Mouse (Mus musculus) c-Kit-positive CD71-negative TER-119-negative erythroid progenitor cells, embryonic 14.5 days (primary cell): ENCODE measurements at regions not wholly inside any gene's neighbourhood (a gene's known extent, or its start where the extent isn't known, plus 50 kb on each side); places are given as distances from the start of the nearest gene placed in this dataset.

ENCODE experiments used
- DNase-seq: peaks from one replicate; pipeline ENCODE4 v3.0.0-alpha.2; 2013; ENCODE audit warnings: low read depth

DNA sequence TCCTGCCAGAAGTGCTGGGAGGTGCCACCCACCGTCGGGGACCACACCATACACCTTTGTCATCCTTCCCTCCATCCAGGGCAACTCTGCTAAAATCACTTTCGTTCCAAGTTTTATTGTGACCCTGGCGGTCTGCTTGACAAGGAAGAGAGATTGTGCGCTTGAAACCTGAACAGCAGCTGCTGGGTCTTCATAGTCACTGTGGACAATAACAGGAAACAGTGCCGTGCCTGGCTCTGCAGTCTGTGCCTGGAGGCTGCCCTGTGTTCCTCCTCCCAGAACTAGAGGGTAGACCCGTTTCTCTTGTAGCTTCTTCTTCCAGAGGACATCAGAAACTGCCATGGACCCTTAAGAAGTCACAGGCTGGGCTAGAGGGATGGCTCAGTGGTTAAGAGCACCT, 152.2 kb upstream of the Nfe2l3 start:
- DNase-seq, result no peak

GRCm38 (mm10) chr6:51283916-51284706, 148.4 kb upstream of the Nfe2l3 start:
- DNase-seq, result no peak

DNA sequence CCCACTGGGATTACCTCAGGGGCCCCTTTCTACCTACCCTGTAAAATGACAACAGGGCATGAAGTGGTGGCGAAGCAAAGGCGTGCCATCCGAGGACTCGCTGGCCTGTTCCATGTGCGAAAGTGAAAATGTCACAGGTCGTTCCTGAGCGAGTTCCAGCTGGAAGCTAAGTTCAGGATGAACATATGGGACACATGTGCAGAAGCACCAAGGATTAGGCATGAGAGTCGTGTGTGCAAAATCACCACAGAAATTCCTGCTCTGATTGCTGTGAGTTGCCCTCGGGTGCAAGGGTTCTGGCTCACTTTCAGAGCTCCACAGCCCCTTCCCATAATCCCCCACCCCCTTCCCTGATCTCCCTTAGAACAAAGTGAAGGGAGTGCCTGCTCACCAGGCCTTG, 147.6 kb upstream of the Nfe2l3 start:
- DNase-seq, result no peak

DNA sequence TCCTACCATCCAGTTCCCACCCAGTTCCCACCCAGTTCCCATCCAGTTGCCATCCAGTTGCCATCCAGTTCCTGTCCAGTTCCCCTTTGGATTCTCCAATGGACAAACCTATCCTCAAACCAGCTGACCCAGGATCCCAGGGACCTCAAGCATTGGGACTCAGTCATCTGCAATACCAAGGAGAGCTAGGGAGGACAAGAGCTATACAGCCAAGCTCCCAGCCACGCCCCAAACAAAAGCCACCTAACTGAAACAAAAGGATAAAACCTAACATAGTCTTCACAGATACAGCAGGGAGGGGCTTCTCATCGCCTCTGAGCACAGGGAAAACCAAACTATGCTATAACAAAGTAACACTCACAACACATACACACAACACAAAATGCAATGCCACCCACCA, 145.6 kb upstream of the Nfe2l3 start:
- DNase-seq, result no peak

DNA sequence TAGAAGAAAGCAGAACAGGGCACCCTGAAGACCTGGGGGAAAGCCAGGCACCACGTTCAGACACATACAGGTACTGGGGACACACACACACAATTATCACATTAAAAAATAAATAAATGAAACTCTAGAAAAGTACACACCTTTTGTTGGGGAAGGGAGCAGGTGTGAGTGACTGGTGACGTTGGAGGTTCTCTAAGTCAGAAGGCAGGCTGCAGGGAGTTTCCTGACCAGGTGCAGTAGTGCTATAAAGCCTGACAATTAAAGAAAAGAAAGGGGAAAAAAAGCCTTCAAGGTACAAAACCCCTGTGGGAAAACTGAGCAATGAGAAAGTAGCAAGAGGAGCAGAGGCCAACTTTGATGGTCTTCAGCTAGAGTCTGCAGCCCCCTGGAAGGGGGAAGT, 145.1 kb upstream of the Nfe2l3 start:
- DNase-seq, result no peak

GRCm38 (mm10) chr6:51287807-51288206, 144.7 kb upstream of the Nfe2l3 start:
- DNase-seq, result no peak

DNA sequence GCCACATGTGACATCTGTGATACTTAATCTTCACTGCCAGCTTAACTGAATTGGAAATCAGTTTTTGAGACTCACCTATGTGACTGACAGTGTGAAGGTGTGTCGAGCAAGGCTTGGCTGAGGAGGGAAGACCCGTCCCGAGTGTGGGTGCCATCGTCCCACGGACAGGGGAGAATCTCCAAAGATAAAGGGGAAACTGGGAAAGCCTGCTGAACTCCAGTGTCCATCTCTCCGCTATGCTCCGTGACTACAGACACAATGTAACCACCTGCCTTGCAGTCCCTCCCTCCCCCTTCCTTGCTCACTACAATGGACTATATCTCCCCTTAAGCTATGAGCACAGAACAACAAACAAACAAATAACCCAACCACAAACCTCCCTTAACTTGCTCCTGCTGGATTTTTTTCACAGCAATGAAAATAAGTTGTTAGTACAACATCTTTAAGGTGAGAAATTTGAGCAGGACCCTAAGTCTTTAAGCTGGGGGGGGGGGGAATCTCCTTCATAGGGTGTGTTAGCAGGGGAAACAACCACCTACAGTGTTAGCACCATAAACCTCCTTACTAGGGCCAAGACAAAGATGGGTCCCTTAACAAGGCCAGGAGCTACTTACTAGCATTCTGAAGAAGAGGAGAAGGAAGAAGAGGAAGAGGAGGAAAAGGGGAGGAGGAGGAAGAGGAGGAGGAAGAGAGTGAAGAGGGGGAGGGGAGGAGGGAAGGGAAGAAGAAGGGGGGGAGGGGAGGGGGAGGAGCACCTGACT, 144.0 kb upstream of the Nfe2l3 start:
- no peak for DNase-seq

- no peak for DNase-seq
Measured at GRCm38 (mm10) chr6:51289067-51289725, 143.3 kb upstream of the Nfe2l3 start.

GRCm38 (mm10) chr6:51300694-51301417, 131.6 kb upstream of the Nfe2l3 start:
- DNase-seq, result no peak

- no peak for DNase-seq
Measured at GRCm38 (mm10) chr6:51301831-51302230, 130.6 kb upstream of the Nfe2l3 start.

GRCm38 (mm10) chr6:51302240-51302639, 130.2 kb upstream of the Nfe2l3 start:
- DNase-seq, result no peak

DNA sequence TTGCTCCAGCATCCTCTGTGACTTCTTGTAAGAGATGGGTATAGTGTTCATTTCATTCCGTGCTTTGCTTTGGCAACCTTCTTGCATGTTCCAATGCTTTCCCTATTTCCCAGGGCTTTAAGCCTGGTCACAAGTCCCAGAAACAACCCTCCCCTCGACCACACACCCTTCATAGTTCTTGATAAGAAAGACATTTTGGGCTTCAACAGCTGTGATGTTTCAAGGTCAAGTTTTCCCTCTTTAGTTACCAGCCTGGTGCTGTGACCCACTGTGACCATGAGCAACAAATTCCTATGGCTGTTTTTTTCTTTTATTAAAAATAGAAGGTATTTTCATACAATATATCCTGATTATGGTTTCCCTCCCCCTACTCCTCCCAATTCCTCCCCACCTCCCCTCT, 114.1 kb upstream of the Nfe2l3 start:
- DNase-seq, result no peak

GRCm38 (mm10) chr6:51320019-51320418, 112.5 kb upstream of the Nfe2l3 start:
- no peak for DNase-seq

GRCm38 (mm10) chr6:51320676-51321419, 111.6 kb upstream of the Nfe2l3 start:
- DNase-seq, result no peak

DNA sequence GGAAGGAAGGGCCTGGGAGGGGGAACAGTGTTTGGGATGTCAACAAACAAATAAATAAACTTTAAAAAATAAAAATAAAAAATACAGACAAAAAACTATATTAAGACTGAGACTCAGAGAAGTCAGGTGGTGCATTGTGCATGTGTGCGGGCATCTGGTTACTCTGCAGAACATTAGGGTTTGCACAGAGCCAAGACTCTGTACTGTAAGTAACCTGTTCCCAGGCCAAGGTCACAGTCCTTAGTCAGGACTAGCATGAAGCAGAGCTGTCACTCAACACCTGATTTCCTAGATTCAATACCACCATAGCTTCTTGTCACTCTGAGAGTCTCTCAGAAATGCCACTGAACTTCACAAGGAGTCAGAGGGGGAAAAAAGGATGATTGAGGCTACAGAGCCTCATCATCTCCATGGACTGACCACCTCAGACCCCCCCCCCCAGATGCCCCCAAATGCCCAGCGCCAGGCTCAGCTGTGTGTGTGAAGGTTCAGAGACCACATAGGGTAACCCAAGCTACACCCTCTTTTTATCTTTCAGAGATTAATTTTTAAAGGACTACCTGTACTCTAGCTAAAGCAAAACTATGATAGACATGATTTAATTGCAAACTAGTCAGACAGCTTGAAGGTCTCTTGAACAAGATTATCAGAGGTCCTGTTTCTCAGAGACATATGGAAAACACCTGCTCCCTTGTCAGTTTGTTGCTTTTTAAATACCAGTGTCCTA, 106.2 kb upstream of the Nfe2l3 start:
- no peak for DNase-seq

- no peak for DNase-seq
Measured at GRCm38 (mm10) chr6:51329070-51329995, 103.1 kb upstream of the Nfe2l3 start.

DNA sequence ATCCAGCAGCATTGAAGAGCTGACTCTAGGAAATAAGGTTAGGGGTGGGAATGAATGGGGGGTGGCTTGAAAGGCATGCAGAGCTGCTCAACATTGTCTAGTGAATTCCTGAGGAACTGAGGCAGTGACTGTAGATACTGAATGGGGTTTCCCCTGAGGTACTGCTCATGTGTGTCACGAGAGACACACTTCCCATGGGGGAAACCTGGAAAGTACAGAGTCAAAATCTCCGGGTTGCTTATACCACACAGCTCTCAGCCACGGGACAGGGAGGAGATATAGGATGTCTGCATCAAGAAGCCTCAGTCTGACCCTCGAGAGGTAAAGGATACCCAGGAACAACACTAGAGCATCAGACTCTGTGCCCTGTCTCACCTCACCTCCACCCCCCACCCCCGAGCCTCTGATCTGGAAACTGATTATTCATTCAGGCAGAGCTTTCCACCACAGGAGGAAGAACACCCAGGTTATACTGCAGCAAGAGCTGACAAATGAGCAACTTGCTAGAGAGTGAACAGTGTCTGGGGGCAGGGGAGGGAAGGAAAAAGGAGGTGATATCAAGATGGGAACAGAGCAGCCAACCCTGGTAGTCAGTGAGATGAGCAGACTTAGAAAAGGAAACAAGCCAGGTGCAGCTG, 102.3 kb upstream of the Nfe2l3 start:
- DNase-seq, result no peak

DNA sequence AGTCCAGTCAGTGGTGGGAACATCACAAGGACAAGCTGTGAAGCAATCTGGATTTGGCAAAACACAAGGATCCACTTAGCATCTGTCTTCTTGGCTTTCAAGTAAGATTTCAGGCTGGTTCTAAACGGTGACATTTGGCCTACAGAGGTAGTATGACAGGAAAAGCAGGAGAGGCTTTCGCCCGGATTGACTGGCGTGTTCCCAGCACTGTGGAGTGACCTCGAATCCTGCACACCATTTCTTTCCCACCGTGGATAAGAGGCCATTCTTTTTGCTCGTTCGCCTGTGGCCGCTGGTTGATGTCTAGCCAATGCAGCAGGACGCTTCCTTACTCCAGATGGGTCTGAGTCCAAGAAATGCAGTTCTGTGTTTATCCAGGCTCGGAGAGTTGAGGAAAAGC, 99.6 kb upstream of the Nfe2l3 start:
- DNase-seq, result no peak

DNA sequence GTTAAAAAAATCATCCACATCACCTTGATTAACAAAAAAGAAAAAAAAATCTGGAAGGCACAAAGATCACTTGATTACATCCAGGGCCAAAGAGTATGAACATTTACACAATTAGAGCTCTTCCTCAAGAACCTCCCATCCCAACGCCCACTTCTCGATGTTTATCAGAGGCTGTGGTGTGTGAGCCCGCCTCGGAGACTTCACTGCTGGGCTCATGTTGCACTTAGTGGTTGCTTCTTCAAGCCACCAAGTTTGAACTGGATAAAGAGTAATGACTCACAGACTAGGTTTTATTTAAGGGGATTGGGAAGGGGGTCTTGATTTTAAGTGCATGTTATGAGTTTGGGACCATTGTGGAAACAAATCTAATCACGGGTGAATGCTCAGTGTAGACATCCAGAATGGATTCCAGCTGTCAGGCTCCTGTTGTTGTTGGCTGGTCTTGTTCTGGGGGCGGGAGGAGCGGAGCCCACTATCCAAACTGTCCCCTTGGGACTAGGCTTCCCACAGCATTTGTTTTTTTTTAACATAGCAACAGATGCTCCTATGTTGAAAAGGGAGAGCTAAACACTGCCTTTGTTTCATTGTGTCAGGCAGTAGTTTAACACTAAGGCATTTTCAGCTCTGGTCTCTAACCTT, 98.6 kb upstream of the Nfe2l3 start:
- DNase-seq, result no peak
